Mouse (Mus musculus): ENCODE measurements at regions not wholly inside any gene's neighbourhood (a gene's known extent, or its start where the extent isn't known, plus 50 kb on each side); places are given as distances from the start of the nearest gene placed in this dataset.

- TF ChIP-seq SIN3A (IDR thresholded peaks at IDR 0.05; ENCODE audit: low read length) (no peak), HCFC1 (IDR thresholded peaks at IDR 0.05; ENCODE audit: low read depth, low read length) (no peak), POLR2A (IDR thresholded peaks at IDR 0.05; ENCODE audit: low read depth, low read length) (no peak), CTCF (conservative IDR thresholded peaks at IDR 0.05 in 1 of 2, IDR thresholded peaks at IDR 0.05 in 1 of 2; ENCODE audit: low read depth in 2 of 2, low read length in 2 of 2) (no peak), MAFK (IDR thresholded peaks at IDR 0.05; ENCODE audit: insufficient replicate concordance, low read length) (no peak), SMC3 (IDR thresholded peaks at IDR 0.05; ENCODE audit: low read depth, low read length) (no peak), MYC (IDR thresholded peaks at IDR 0.05; ENCODE audit: low read depth, low read length) (no peak), TCF12 (IDR thresholded peaks at IDR 0.05; ENCODE audit: low read depth, low read length) (no peak), MAX (IDR thresholded peaks at IDR 0.05; ENCODE audit: low read length) (no peak)
These were observed 78.6 kb upstream of the Tgm3 start for GRCm38 (mm10) chr2:129933578-129933977.
